Mouse (Mus musculus) intestine, embryonic 16.5 days (tissue): ENCODE measurements around the gene Tubd1. TPM values are rescaled to one million over a fixed set of nuclear protein-coding genes. Genes with fewer than 3 reads are reported as not detected.

ENCODE experiments used
- ATAC-seq: fragments of 200-750 bp; cut with Nextera tagmentation; 2 replicates; pipeline ENCODE4 v1.8.0; 2017; ENCODE audit warnings: moderate TSS enrichment, moderate library complexity
- H3K27ac ChIP-seq: fragments of 300-500 bp; sonication (generic); 2 replicates; pipeline ENCODE4 v1.5.1; 2014; ENCODE audit warnings: mild to moderate bottlenecking, low read length
- H3K27me3 ChIP-seq: fragments of 300-500 bp; sonication (generic); replicated peaks from 2 replicates; pipeline ENCODE4 v1.6.1; 2014; ENCODE audit warnings: low read length, control low read depth, mixed read lengths; ENCODE audit not compliant: control insufficient read depth, insufficient read depth
- H3K36me3 ChIP-seq: fragments of 300-500 bp; sonication (generic); 2 replicates; pipeline ENCODE4 v1.6.1; 2014; ENCODE audit warnings: low read length, control low read depth; ENCODE audit not compliant: control insufficient read depth, insufficient read depth
- H3K4me1 ChIP-seq: fragments of 300-500 bp; sonication (generic); 2 replicates; pipeline ENCODE4 v1.6.1; 2014; ENCODE audit warnings: low read length, control low read depth, mixed read lengths; ENCODE audit not compliant: control insufficient read depth, insufficient read depth
- H3K4me2 ChIP-seq: fragments of 300-500 bp; sonication (generic); 2 replicates; pipeline ENCODE4 v1.6.1; 2014; ENCODE audit warnings: low read depth, low read length, control low read depth
- H3K4me3 ChIP-seq: fragments of 300-500 bp; sonication (generic); 2 replicates; pipeline ENCODE4 v1.5.1; 2014; ENCODE audit warnings: mild to moderate bottlenecking, low read length
- H3K9ac ChIP-seq: fragments of 300-500 bp; sonication (generic); 2 replicates; pipeline ENCODE4 v1.6.1; 2014; ENCODE audit warnings: low read depth, low read length
- H3K9me3 ChIP-seq: fragments of 300-500 bp; sonication (generic); 2 replicates; pipeline ENCODE4 v1.6.1; 2016; ENCODE audit warnings: low read length, control low read depth; ENCODE audit not compliant: control insufficient read depth
- WGBS: fragments of 180-500 bp; shearing (Covaris S2); extraction: QIAGEN DNeasy Blood & Tissue Kit; methylation state at CpG from one replicate; pipeline ENCODE4 v1.1.7; 2014; 5-methylcytosine and 5-hydroxymethylcytosine counted together
- polyA plus RNA-seq: library from polyadenylated mRNA; unstranded; fragments of >200 nt; fragmentation: Nextera tagmentation; extraction: Ambion mirVana; gene quantifications from 2 replicates; pipeline ENCODE4 v1.2.1, GENCODE M21; 2015

Tubd1 gene
- polyA plus RNA-seq, 1 experiment from 2014 or later = 11.4 TPM

GRCm38 (mm10) chr11:86586868-86587792 is 42.3 kb downstream of the Tubd1 start:
- WGBS = 3% methylated on average over 15 of the region's 15 CpGs
- peak; percentile 94 for ATAC-seq
- no peaks in the 10 kb centered on the region for H3K36me3 ChIP-seq

GRCm38 (mm10) chr11:86587830-86588229 is 43.0 kb downstream of the Tubd1 start:
- Histone ChIP-seq H3K9me3 (no peaks in the 10 kb centered on the region), H3K27ac (peak overlapping the region; percentile 99), H3K9ac (peak overlapping the region; percentile 91), H3K4me3 (no peak overlapping the region), H3K4me2 (peak overlapping the region; percentile 62), H3K27me3 (no peaks in the 10 kb centered on the region), H3K36me3 (no peaks in the 10 kb centered on the region), H3K4me1 (peaks cover 14% of the 10 kb centered on the region)
- 30% methylated on average over 7 of the region's 7 CpGs for WGBS
- ATAC-seq = no peak

More at GRCm38 (mm10) chr11:86586868-86587792, 42.3 kb downstream of the Tubd1 start:
- H3K4me2 ChIP-seq = peak overlapping the region; percentile 62
- no peaks in the 10 kb centered on the region for H3K9me3 ChIP-seq
- no peaks in the 10 kb centered on the region for H3K27me3 ChIP-seq
- peak overlapping the region; percentile 70 for H3K4me3 ChIP-seq
- peaks cover 17% of the 10 kb centered on the region for H3K4me1 ChIP-seq
- H3K9ac ChIP-seq = peak overlapping the region; percentile 91
- H3K27ac ChIP-seq = peak overlapping the region; percentile 99

DNA sequence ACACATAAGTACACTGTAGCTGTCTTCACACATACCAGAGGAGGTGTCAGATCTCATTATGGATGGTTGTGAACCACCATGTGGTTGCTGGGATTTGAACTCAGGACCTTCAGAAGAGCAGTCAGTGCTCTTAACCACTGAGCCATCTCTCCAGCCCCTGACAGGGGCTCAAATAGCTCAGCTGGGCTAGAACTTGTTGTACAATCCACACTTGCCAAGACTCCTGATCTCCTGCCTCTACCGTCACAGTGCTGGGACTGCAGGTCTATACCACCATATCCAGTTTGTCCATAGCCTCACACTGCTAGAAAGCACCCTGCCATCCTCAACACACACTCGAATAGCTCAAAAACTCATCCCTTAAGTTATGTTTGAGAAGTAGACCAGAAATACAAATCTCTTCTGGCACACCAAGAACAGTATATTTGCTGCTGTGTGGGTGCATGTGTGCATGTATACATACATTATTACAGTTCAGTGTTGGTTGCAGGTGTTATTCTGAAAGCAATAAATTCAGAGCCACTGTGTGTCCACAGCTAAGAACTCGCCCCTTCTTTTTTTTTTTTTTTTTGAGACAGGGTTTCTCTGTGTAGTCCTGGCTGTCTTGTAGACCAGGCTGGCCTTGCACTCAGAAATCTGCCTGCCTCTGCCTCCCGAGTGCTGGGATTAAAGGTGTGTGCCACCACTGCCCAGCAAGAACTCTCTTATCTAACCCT is 44.0 kb downstream of the Tubd1 start:
- H3K27ac ChIP-seq = peak overlapping the region; percentile 18; the same call in 1 of the 2 replicates
- peaks cover 11% of the 10 kb centered on the region; the same call in 1 of the 2 replicates for H3K4me1 ChIP-seq
- H3K4me3 ChIP-seq = no peak overlapping the region
- no peak for ATAC-seq
- H3K36me3 ChIP-seq = no peaks in the 10 kb centered on the region
- WGBS = 82% methylated on average over 4 of the region's 4 CpGs
- no peaks in the 10 kb centered on the region for H3K9me3 ChIP-seq
- H3K27me3 ChIP-seq = no peaks in the 10 kb centered on the region
- H3K9ac ChIP-seq = no peak overlapping the region
- H3K4me2 ChIP-seq = no peak overlapping the region

- Histone ChIP-seq H3K4me2 (no peak overlapping the region), H3K4me1 (peaks cover 8% of the 10 kb centered on the region; the same call in 1 of the 2 replicates), H3K27me3 (no peaks in the 10 kb centered on the region), H3K9me3 (no peaks in the 10 kb centered on the region), H3K9ac (no peak overlapping the region), H3K27ac (no peak overlapping the region), H3K4me3 (no peak overlapping the region), H3K36me3 (no peaks in the 10 kb centered on the region)
- 82% methylated on average over 4 of the region's 4 CpGs for WGBS
- no peak for ATAC-seq
Measured at GRCm38 (mm10) chr11:86590066-86590465, 45.3 kb downstream of the Tubd1 start.

DNA sequence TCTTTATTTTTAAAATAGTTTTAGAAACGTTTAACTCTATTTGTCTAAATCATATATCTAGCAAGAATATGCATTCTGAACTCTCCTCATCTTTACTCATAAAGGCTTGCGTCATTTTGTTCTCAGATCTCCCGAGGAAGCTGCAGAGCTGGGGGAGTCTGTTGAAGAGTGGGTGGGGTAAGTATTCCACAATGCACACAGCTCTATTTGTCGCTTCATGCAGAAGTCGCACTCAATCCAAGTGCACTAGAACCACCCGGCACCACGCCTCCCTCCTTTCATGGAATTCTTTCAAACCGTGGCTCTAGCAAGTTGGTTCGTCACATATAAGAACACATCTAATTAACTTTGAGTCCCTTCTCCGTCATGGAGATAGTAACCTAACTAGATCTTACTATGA is 45.8 kb downstream of the Tubd1 start:
- Histone ChIP-seq H3K9ac (no peak overlapping the region), H3K27me3 (no peaks in the 10 kb centered on the region), H3K36me3 (no peaks in the 10 kb centered on the region), H3K4me1 (peaks cover 8% of the 10 kb centered on the region; the same call in 1 of the 2 replicates), H3K4me2 (no peak overlapping the region), H3K27ac (no peak overlapping the region), H3K9me3 (no peaks in the 10 kb centered on the region), H3K4me3 (no peak overlapping the region)
- 89% methylated on average over 10 of the region's 10 CpGs for WGBS
- ATAC-seq = no peak

GRCm38 (mm10) chr11:86591301-86591845 is 46.6 kb downstream of the Tubd1 start:
- Histone ChIP-seq H3K27ac (no peak overlapping the region), H3K36me3 (no peaks in the 10 kb centered on the region), H3K4me2 (no peak overlapping the region), H3K9me3 (no peaks in the 10 kb centered on the region), H3K27me3 (no peaks in the 10 kb centered on the region), H3K4me3 (no peak overlapping the region), H3K4me1 (peaks cover 8% of the 10 kb centered on the region; the same call in 1 of the 2 replicates), H3K9ac (no peak overlapping the region)
- 80% methylated on average over 4 of the region's 4 CpGs for WGBS
- ATAC-seq = no peak

DNA sequence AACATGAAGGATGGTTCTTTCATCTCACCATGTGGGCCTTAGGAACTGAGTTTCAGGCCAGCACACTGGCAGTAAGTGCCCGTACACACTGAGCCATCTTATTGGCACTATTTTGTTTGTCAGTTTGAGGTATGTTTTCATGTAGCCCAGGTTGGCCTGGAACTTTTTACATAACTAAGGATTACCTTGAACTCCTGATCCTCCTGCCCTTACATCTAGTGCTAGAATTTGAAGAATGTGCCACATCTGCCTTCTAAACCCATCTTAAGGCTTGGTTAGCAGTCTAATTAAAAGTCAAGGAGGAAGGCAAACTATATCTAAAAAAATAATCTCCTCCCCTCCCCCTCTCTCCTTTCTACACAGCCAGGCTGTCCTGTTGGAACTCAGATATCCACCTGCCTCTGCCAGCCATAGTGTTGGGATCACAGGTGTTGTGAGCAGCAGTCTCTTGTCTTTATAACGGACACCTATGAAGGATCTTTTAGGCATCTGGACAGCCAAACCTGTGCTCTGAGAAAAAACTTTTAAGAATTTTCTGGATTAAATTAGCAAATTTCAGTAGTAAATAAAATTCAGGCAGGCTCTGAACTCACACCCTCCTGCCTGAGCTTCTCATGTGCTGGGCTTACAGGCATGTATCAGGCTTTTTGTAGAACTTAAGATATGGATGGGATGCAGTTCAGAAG is 47.3 kb downstream of the Tubd1 start:
- H3K27me3 ChIP-seq = no peaks in the 10 kb centered on the region
- no peak overlapping the region for H3K4me3 ChIP-seq
- H3K9me3 ChIP-seq = no peaks in the 10 kb centered on the region
- no peaks in the 10 kb centered on the region for H3K36me3 ChIP-seq
- 90% methylated on average over 2 of the region's 2 CpGs for WGBS
- H3K9ac ChIP-seq = no peak overlapping the region
- peaks cover 8% of the 10 kb centered on the region; the same call in 1 of the 2 replicates for H3K4me1 ChIP-seq
- no peak overlapping the region for H3K4me2 ChIP-seq
- ATAC-seq = no peak
- no peak overlapping the region for H3K27ac ChIP-seq

DNA sequence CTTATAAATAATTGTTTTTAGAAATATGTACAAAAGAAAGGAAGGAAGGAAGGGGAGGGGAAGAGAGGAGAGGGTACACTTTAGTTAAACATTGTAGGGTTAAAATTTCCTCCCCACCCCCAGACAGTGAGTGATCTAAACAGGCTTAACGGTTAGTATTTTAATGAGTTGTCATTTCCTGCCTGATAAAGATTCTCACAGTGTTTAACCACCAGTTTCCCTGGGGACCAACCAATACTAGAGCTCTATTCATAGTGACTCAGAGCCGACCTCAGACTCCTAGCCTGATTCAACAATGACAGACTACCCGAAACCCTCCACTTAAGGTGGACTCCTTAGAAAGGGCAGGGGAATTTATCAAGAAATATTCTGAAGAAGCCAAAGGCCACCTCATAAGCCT is 48.2 kb downstream of the Tubd1 start:
- Histone ChIP-seq H3K9me3 (no peaks in the 10 kb centered on the region), H3K27me3 (no peaks in the 10 kb centered on the region), H3K4me3 (no peak overlapping the region), H3K4me2 (no peak overlapping the region), H3K4me1 (peaks cover 4% of the 10 kb centered on the region; the same call in 1 of the 2 replicates), H3K36me3 (no peaks in the 10 kb centered on the region), H3K9ac (no peak overlapping the region), H3K27ac (no peak overlapping the region)
- ATAC-seq = peak; percentile 52; the same call in 1 of the 2 replicates
- WGBS = 27% methylated on average over 3 of the region's 3 CpGs
